Mouse (Mus musculus) frontal cortex, postnatal 36 days (tissue): ENCODE measurements around the gene Polr2e.

Experiments
- DNase-seq, 2 experiments: peaks; one replicate each; pipeline ENCODE4 v3.0.0; 2022; ENCODE audit warnings: low spot score in 2 of 2

Gene Polr2e

GRCm38 (mm10) chr10:80035148-80035547 lies 4.4 kb downstream of the Polr2e start:
- DNase-seq: no peak

- DNase-seq: peak in 1 of 2 experiments; percentile 34
Measured at GRCm38 (mm10) chr10:80033511-80034391, 5.8 kb downstream of the Polr2e start.

GRCm38 (mm10) chr10:80032799-80033480 lies 6.7 kb downstream of the Polr2e start:
- DNase-seq: no peak

- DNase-seq: no peak
Measured at GRCm38 (mm10) chr10:80030736-80031135, 8.9 kb downstream of the Polr2e start.

- no peak for DNase-seq
Measured at GRCm38 (mm10) chr10:80030191-80030590, 9.4 kb downstream of the Polr2e start.

- DNase-seq: no peak
Measured at GRCm38 (mm10) chr10:80028521-80028846, 11.1 kb downstream of the Polr2e start.

- no peak for DNase-seq
Measured at GRCm38 (mm10) chr10:80027681-80028520, 11.7 kb downstream of the Polr2e start.

- no peak for DNase-seq
Measured at GRCm38 (mm10) chr10:80025889-80026288, 13.7 kb downstream of the Polr2e start.

- no peak for DNase-seq
Measured at GRCm38 (mm10) chr10:80025463-80025862, 14.1 kb downstream of the Polr2e start.

- no peak for DNase-seq
Measured at GRCm38 (mm10) chr10:80025044-80025347, 14.6 kb downstream of the Polr2e start.

GRCm38 (mm10) chr10:80024229-80025043 lies 15.2 kb downstream of the Polr2e start:
- no peak for DNase-seq

GRCm38 (mm10) chr10:80023758-80024157 lies 15.8 kb downstream of the Polr2e start:
- DNase-seq: no peak

- DNase-seq: no peak
Measured at GRCm38 (mm10) chr10:80022806-80023205, 16.8 kb downstream of the Polr2e start.

- no peak for DNase-seq
Measured at GRCm38 (mm10) chr10:80022164-80022563, 17.4 kb downstream of the Polr2e start.

GRCm38 (mm10) chr10:80021320-80021641 lies 18.3 kb downstream of the Polr2e start:
- no peak for DNase-seq

GRCm38 (mm10) chr10:80020603-80021319 lies 18.8 kb downstream of the Polr2e start:
- no peak for DNase-seq

GRCm38 (mm10) chr10:80020191-80020590 lies 19.4 kb downstream of the Polr2e start:
- DNase-seq: no peak

- DNase-seq: no peak
Measured at GRCm38 (mm10) chr10:80019471-80020131, 20.0 kb downstream of the Polr2e start.

- no peak for DNase-seq
Measured at GRCm38 (mm10) chr10:80018739-80019297, 20.8 kb downstream of the Polr2e start.

- no peak for DNase-seq
Measured at GRCm38 (mm10) chr10:80017771-80018170, 21.8 kb downstream of the Polr2e start.
